Mouse (Mus musculus): ENCODE results near the gene Abhd14b. TPM values are rescaled to one million over a fixed set of nuclear protein-coding genes. Genes with fewer than 3 reads are reported as not detected.

The Abhd14b gene
- total and polyA plus RNA-seq, 2 experiments from 2014 or later, result 13.8 to 16.2 TPM

GRCm38 (mm10) chr9:106457920-106458319 is 10.7 kb downstream of the Abhd14b start:
- DNase-seq (ENCODE audit: low spot score) (no peak), ATAC-seq (ENCODE audit: low FRiP score) (no peak)
- H3K4me2 ChIP-seq (ENCODE audit: low read depth, low read length, poor library complexity, severe bottlenecking), result no peak overlapping the region
- no peaks in the 10 kb centered on the region for H3K27me3 ChIP-seq (ENCODE audit: insufficient read depth, low read length)
- no peak overlapping the region for H3K27ac ChIP-seq (ENCODE audit: low read depth, low read length)
- H3K36me3 ChIP-seq (ENCODE audit: insufficient read depth, low read length), result peaks cover 27% of the 10 kb centered on the region
- no peak for TF ChIP-seq CTCF (IDR thresholded peaks at IDR 0.05)
- H3K4me1 ChIP-seq (ENCODE audit: insufficient read depth, low read length), result peaks cover 34% of the 10 kb centered on the region
- H3K9ac ChIP-seq (replicated peaks; ENCODE audit: low read length, poor library complexity, severe bottlenecking), result no peak overlapping the region
- no peaks in the 10 kb centered on the region for H3K9me3 ChIP-seq (ENCODE audit: low read length)
- no peak overlapping the region for H3K4me3 ChIP-seq (ENCODE audit: low read depth, low read length)
- 47% methylated on average over 5 of the region's 5 CpGs for WGBS

GRCm38 (mm10) chr9:106459946-106460345 is 12.7 kb downstream of the Abhd14b start:
- WGBS, result 78% methylated on average over 15 of the region's 15 CpGs
- H3K4me1 ChIP-seq (ENCODE audit: insufficient read depth, low read length), result peaks cover 29% of the 10 kb centered on the region

GRCm38 (mm10) chr9:106460401-106461025 is 13.3 kb downstream of the Abhd14b start:
- Histone ChIP-seq H3K9ac (replicated peaks; ENCODE audit: low read length, poor library complexity, severe bottlenecking) (no peak overlapping the region), H3K36me3 (ENCODE audit: insufficient read depth, low read length) (peaks cover 37% of the 10 kb centered on the region), H3K4me1 (ENCODE audit: insufficient read depth, low read length) (peaks cover 24% of the 10 kb centered on the region), H3K4me2 (ENCODE audit: low read depth, low read length, poor library complexity, severe bottlenecking) (no peak overlapping the region), H3K4me3 (ENCODE audit: low read depth, low read length) (no peak overlapping the region), H3K27ac (ENCODE audit: low read depth, low read length) (no peak overlapping the region), H3K9me3 (ENCODE audit: low read length) (no peaks in the 10 kb centered on the region), H3K27me3 (ENCODE audit: insufficient read depth, low read length) (no peaks in the 10 kb centered on the region)
- 80% methylated on average over 18 of the region's 18 CpGs for WGBS
- TF ChIP-seq CTCF (IDR thresholded peaks at IDR 0.05), result no peak
- ATAC-seq (ENCODE audit: low FRiP score), result no peak
- DNase-seq (ENCODE audit: low spot score), result no peak

More at GRCm38 (mm10) chr9:106459946-106460345, 12.7 kb downstream of the Abhd14b start:
- no peak overlapping the region for H3K4me2 ChIP-seq (ENCODE audit: low read depth, low read length, poor library complexity, severe bottlenecking)
- peaks cover 37% of the 10 kb centered on the region for H3K36me3 ChIP-seq (ENCODE audit: insufficient read depth, low read length)
- no peak for TF ChIP-seq CTCF (IDR thresholded peaks at IDR 0.05)
- H3K27me3 ChIP-seq (ENCODE audit: insufficient read depth, low read length), result no peaks in the 10 kb centered on the region
- no peak overlapping the region for H3K9ac ChIP-seq (replicated peaks; ENCODE audit: low read length, poor library complexity, severe bottlenecking)
- ATAC-seq (ENCODE audit: low FRiP score) (no peak), DNase-seq (ENCODE audit: low spot score) (no peak)
- H3K4me3 ChIP-seq (ENCODE audit: low read depth, low read length), result no peak overlapping the region
- no peaks in the 10 kb centered on the region for H3K9me3 ChIP-seq (ENCODE audit: low read length)
- no peak overlapping the region for H3K27ac ChIP-seq (ENCODE audit: low read depth, low read length)

- no peak for TF ChIP-seq CTCF (IDR thresholded peaks at IDR 0.05)
- Histone ChIP-seq H3K9me3 (ENCODE audit: low read length) (no peaks in the 10 kb centered on the region), H3K4me3 (ENCODE audit: low read depth, low read length) (no peak overlapping the region), H3K9ac (replicated peaks; ENCODE audit: low read length, poor library complexity, severe bottlenecking) (no peak overlapping the region), H3K36me3 (ENCODE audit: insufficient read depth, low read length) (peaks cover 37% of the 10 kb centered on the region), H3K4me2 (ENCODE audit: low read depth, low read length, poor library complexity, severe bottlenecking) (no peak overlapping the region), H3K27ac (ENCODE audit: low read depth, low read length) (no peak overlapping the region), H3K4me1 (ENCODE audit: insufficient read depth, low read length) (peaks cover 19% of the 10 kb centered on the region), H3K27me3 (ENCODE audit: insufficient read depth, low read length) (no peaks in the 10 kb centered on the region)
- no peak for DNase-seq (ENCODE audit: low spot score)
- no peak for ATAC-seq (ENCODE audit: low FRiP score)
- WGBS, result 92% methylated on average over 9 of the region's 9 CpGs
Measured at GRCm38 (mm10) chr9:106461026-106461415, 13.8 kb downstream of the Abhd14b start.

- H3K9ac ChIP-seq (replicated peaks; ENCODE audit: low read length, poor library complexity, severe bottlenecking), result no peak overlapping the region
- ATAC-seq (ENCODE audit: low FRiP score) (no peak), DNase-seq (ENCODE audit: low spot score) (no peak)
- no peak overlapping the region for H3K4me3 ChIP-seq (ENCODE audit: low read depth, low read length)
- no peak for TF ChIP-seq CTCF (IDR thresholded peaks at IDR 0.05)
- H3K9me3 ChIP-seq (ENCODE audit: low read length), result no peaks in the 10 kb centered on the region
- H3K27me3 ChIP-seq (ENCODE audit: insufficient read depth, low read length), result no peaks in the 10 kb centered on the region
- H3K27ac ChIP-seq (ENCODE audit: low read depth, low read length), result no peak overlapping the region
- peaks cover 36% of the 10 kb centered on the region for H3K36me3 ChIP-seq (ENCODE audit: insufficient read depth, low read length)
- 85% methylated on average over 13 of the region's 16 CpGs for WGBS
- no peak overlapping the region for H3K4me2 ChIP-seq (ENCODE audit: low read depth, low read length, poor library complexity, severe bottlenecking)
- peaks cover 11% of the 10 kb centered on the region for H3K4me1 ChIP-seq (ENCODE audit: insufficient read depth, low read length)
Measured at GRCm38 (mm10) chr9:106461641-106462429, 14.6 kb downstream of the Abhd14b start.

- Histone ChIP-seq H3K4me1 (ENCODE audit: insufficient read depth, low read length) (peaks cover 5% of the 10 kb centered on the region; the same call in 1 of the 2 replicates), H3K27me3 (ENCODE audit: insufficient read depth, low read length) (no peaks in the 10 kb centered on the region), H3K9me3 (ENCODE audit: low read length) (no peaks in the 10 kb centered on the region), H3K4me2 (ENCODE audit: low read depth, low read length, poor library complexity, severe bottlenecking) (no peak overlapping the region), H3K36me3 (ENCODE audit: insufficient read depth, low read length) (peaks cover 33% of the 10 kb centered on the region), H3K9ac (replicated peaks; ENCODE audit: low read length, poor library complexity, severe bottlenecking) (no peak overlapping the region), H3K27ac (ENCODE audit: low read depth, low read length) (no peak overlapping the region), H3K4me3 (ENCODE audit: low read depth, low read length) (no peak overlapping the region)
- 91% methylated on average over 12 of the region's 12 CpGs for WGBS
- DNase-seq (ENCODE audit: low spot score) (no peak), ATAC-seq (ENCODE audit: low FRiP score) (no peak)
- no peak for TF ChIP-seq CTCF (IDR thresholded peaks at IDR 0.05)
Measured at GRCm38 (mm10) chr9:106462430-106462800, 15.2 kb downstream of the Abhd14b start.
